Mouse (Mus musculus) limb, embryonic 14.5 days (tissue): ENCODE data around the gene Icam5. TPM values are rescaled to one million over a fixed set of nuclear protein-coding genes. Genes with fewer than 3 reads are reported as not detected.
"Not testable (repeated sequence)": the region's sequence is repeated elsewhere in the genome, so short reads cannot be mapped to it uniquely, and the experiment has no call there.

Experiments used
- ATAC-seq: fragments of 200-750 bp; cut with Nextera tagmentation; 2 replicates; pipeline ENCODE4 v1.8.0; 2017; ENCODE audit warnings: low read depth, moderate number of reproducible peaks, moderate TSS enrichment; ENCODE audit not compliant: low FRiP score
- DNase-seq: peaks from one replicate; pipeline ENCODE4 v3.0.0-alpha.2; 2015; ENCODE audit warnings: low spot score
- H3K27ac ChIP-seq: fragments of 300-500 bp; sonication (generic); replicated peaks from 2 replicates; pipeline ENCODE4 v1.5.1; 2014; ENCODE audit warnings: low read depth, mild to moderate bottlenecking, low read length, moderate library complexity, mixed read lengths
- H3K27me3 ChIP-seq: fragments of 300-500 bp; sonication (generic); 2 replicates; pipeline ENCODE4 v1.6.1; 2014; ENCODE audit warnings: low read length, mixed read lengths; ENCODE audit not compliant: control insufficient read depth, insufficient read depth
- H3K36me3 ChIP-seq: fragments of 300-500 bp; sonication (generic); 2 replicates; pipeline ENCODE4 v1.6.1; 2014; ENCODE audit warnings: mild to moderate bottlenecking, low read length, moderate library complexity, mixed read lengths; ENCODE audit not compliant: control insufficient read depth, insufficient read depth
- H3K4me1 ChIP-seq: fragments of 300-500 bp; sonication (generic); 2 replicates; pipeline ENCODE4 v1.6.1; 2014; ENCODE audit warnings: antibody characterized with exemption, low read length, mixed read lengths; ENCODE audit not compliant: control insufficient read depth, insufficient read depth
- H3K4me2 ChIP-seq: fragments of 300-500 bp; sonication (generic); replicated peaks from 2 replicates; pipeline ENCODE4 v1.6.1; 2014; ENCODE audit warnings: low read depth, mild to moderate bottlenecking, low read length, moderate library complexity; ENCODE audit not compliant: severe bottlenecking
- H3K4me3 ChIP-seq: fragments of 300-500 bp; sonication (generic); replicated peaks from 2 replicates; pipeline ENCODE4 v1.5.1; 2014; ENCODE audit warnings: low read length
- H3K9ac ChIP-seq: fragments of 300-500 bp; sonication (generic); 2 replicates; pipeline ENCODE4 v1.6.1; 2014; ENCODE audit warnings: mild to moderate bottlenecking, low read depth, low read length, moderate library complexity; ENCODE audit not compliant: severe bottlenecking
- H3K9me3 ChIP-seq: fragments of 300-500 bp; sonication (generic); 2 replicates; pipeline ENCODE4 v1.6.1; 2016; ENCODE audit warnings: low read length; ENCODE audit not compliant: control insufficient read depth
- POLR2A ChIP-seq: fragments of 200-500 bp; IDR thresholded peaks from 2 replicates; pipeline ENCODE4 v1.8.0; 2012; ENCODE audit warnings: inconsistent platforms, mild to moderate bottlenecking, moderate library complexity, borderline replicate concordance; ENCODE audit not compliant: insufficient read depth, insufficient read length; ENCODE audit errors: extremely low read depth
- WGBS: fragments of 180-500 bp; shearing (Covaris S2); extraction: QIAGEN DNeasy Blood & Tissue Kit; methylation state at CpG from one replicate; pipeline ENCODE4 v1.1.7; 2014; 5-methylcytosine and 5-hydroxymethylcytosine counted together
- polyA plus RNA-seq, 2 experiments: library from polyadenylated mRNA; depleted of rRNA in 1 of 2; stranded (reverse) in 1 of 2; unstranded in 1 of 2; fragments of >200 nt; fragmentation: Nextera tagmentation in 1 of 2; extraction: Ambion mirVana in 1 of 2; gene quantifications; 2 replicates each; pipeline versions ENCODE4 v1.2.1 to v1.2.3; 2012 to 2014

The Icam5 gene
- polyA plus RNA-seq, 2 experiments, result 0.11 to 0.34 TPM

DNA sequence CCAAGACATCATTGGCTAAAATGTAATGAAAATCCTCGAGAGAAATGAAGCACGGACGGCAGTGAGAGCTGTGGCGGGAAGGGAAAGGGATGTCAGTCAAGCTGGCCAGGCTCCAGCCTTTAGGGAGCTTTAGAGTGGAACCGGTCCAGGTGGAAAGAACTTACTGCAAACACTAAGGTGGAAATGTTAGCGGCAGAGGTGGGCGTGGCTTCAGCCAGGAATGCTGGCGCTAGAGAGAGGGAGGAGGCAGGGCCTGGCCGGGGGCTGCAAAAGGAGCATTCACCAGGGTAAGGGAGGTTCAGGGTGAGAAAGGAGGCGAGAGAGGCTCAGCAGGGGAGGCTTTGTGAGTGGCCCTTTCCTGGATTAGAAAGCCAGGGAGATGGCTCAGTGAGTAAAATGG, 41.0 kb upstream of the Icam5 start:
- Histone ChIP-seq H3K9me3 (no peaks in the 10 kb centered on the region), H3K4me2 (peak overlapping the region; percentile 22; the same call in 1 of the 2 replicates), H3K4me3 (0 out of 2 replicates have a peak overlapping the region, but pooled peaks have one; percentile 6), H3K4me1 (peaks cover 31% of the 10 kb centered on the region), H3K27ac (peak overlapping the region; percentile 61), H3K36me3 (no peaks in the 10 kb centered on the region), H3K9ac (peak overlapping the region; percentile 28; the same call in 1 of the 2 replicates), H3K27me3 (no peaks in the 10 kb centered on the region)
- 4% methylated on average over 10 of the region's 10 CpGs for WGBS
- DNase-seq (peak; percentile 86), ATAC-seq (peak; percentile 38; the same call in 1 of the 2 replicates)
- TF ChIP-seq POLR2A, result no peak

DNA sequence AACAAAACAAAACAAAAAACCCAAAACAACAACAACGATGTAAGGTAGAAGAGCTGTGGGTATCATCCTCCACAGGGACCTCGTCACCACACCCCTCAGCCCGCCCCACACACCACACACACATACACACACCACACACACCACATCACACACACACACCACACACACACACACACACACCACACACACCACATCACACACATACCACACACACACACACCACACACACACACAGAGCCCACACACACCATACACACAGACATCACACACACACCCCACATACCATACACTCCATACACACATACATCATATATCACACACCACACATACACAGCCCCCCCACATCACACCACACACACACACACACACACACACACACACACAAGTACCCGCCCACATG, 40.3 kb upstream of the Icam5 start:
- peaks cover 24% of the 10 kb centered on the region for H3K4me1 ChIP-seq
- 93% methylated on average over 4 of the region's 4 CpGs for WGBS
- no peaks in the 10 kb centered on the region for H3K9me3 ChIP-seq
- no peaks in the 10 kb centered on the region for H3K27me3 ChIP-seq
- H3K4me2 ChIP-seq, result no peak overlapping the region
- no peak overlapping the region for H3K9ac ChIP-seq
- DNase-seq, result no peak
- H3K27ac ChIP-seq, result 0 out of 2 replicates have a peak overlapping the region, but pooled peaks have one; percentile 61
- TF ChIP-seq POLR2A, result no peak
- ATAC-seq, result no peak
- H3K36me3 ChIP-seq, result no peaks in the 10 kb centered on the region
- H3K4me3 ChIP-seq, result no peak overlapping the region

DNA sequence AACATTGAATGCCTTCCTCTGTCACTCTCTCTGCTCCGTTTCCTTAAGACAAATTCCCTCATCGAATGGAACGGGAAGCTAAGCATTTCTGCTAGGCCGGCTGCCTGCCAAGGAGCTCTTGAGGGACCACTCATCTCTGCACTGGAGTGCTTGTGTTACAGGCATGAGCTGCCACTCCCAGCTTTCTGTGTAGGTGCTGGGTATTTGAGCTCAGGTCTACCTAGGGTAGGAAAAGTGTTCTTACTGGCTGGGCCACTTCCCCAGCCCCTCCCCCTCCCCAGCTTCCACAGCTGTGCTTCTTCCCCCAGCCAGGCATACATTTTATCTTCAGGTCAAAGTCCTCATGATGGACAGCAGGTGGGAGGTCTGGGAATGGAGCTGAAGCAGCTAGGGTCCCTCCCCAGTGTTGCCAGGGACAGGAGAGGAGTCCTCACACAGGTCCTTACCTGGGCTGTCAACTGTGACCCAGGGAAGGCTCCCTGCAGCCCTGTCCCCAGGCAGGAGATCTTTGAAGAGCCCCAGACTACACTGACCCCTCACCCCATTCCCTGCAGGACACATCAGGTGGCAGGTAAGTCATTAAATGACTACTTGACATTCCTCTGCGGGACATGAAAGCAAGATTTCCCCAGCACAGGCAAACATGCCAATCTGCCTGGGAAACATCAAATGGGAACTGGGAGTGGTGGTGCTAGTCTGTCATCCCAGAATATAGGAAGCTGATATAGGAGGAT, 38.5 kb upstream of the Icam5 start:
- Histone ChIP-seq H3K4me2 (no peak overlapping the region), H3K27ac (0 out of 2 replicates have a peak overlapping the region, but pooled peaks have one; percentile 8), H3K4me1 (peaks cover 12% of the 10 kb centered on the region), H3K9ac (no peak overlapping the region), H3K36me3 (no peaks in the 10 kb centered on the region), H3K4me3 (no peak overlapping the region), H3K9me3 (no peaks in the 10 kb centered on the region), H3K27me3 (no peaks in the 10 kb centered on the region)
- 35% methylated on average over 5 of the region's 5 CpGs for WGBS
- no peak for TF ChIP-seq POLR2A
- ATAC-seq (no peak), DNase-seq (no peak)

DNA sequence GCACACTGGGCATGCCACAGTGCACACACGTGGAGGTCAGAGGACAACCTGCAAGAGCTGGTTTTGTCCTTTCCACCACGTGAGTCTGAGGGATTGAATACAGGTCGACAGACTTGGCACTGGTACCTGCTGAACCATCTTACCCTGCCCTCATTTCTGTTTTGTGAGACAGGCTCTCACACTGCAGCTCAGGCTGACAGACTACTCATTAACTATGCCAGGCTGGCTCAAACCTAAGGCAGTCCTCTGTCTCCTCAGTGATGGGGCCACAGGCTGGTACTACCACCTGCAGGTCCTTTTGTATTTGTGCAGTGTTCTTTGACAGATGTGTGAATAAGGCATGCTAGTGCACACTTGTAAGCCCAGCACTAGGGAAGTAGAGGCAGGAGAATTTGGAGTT, 36.8 kb upstream of the Icam5 start:
- DNase-seq (no peak), ATAC-seq (no peak)
- no peak overlapping the region for H3K4me3 ChIP-seq
- no peak overlapping the region for H3K27ac ChIP-seq
- H3K9ac ChIP-seq, result no peak overlapping the region
- no peaks in the 10 kb centered on the region for H3K9me3 ChIP-seq
- no peaks in the 10 kb centered on the region for H3K27me3 ChIP-seq
- H3K4me1 ChIP-seq, result peaks cover 12% of the 10 kb centered on the region
- no peak for TF ChIP-seq POLR2A
- no peaks in the 10 kb centered on the region for H3K36me3 ChIP-seq
- 77% methylated on average over 3 of the region's 3 CpGs for WGBS
- no peak overlapping the region for H3K4me2 ChIP-seq

DNA sequence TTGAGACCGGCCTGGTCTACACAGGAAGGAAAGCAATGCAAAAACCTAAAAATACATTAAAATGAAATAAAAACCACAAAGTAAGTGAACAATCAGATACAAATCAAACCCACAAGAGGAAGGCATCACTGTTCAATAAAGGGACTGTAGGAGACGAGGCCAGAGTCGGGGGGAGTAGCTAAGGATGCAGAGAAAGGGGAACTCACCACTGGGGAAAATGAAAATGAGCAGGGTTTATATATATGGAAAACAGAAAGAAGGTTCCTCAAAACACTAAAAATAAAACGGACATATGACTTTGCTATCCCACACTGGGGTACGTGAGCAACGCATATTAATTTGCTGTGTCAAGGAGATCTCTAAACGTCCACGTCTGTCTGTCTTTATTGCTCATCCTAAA, 34.8 kb upstream of the Icam5 start:
- DNase-seq (no peak), ATAC-seq (no peak)
- Histone ChIP-seq H3K27me3 (no peaks in the 10 kb centered on the region), H3K4me2 (no peak overlapping the region), H3K9me3 (no peaks in the 10 kb centered on the region), H3K36me3 (no peaks in the 10 kb centered on the region), H3K4me1 (peaks cover 4% of the 10 kb centered on the region; the same call in 1 of the 2 replicates), H3K27ac (no peak overlapping the region), H3K4me3 (no peak overlapping the region), H3K9ac (no peak overlapping the region)
- WGBS, result 87% methylated on average over 8 of the region's 8 CpGs
- TF ChIP-seq POLR2A, result no peak

DNA sequence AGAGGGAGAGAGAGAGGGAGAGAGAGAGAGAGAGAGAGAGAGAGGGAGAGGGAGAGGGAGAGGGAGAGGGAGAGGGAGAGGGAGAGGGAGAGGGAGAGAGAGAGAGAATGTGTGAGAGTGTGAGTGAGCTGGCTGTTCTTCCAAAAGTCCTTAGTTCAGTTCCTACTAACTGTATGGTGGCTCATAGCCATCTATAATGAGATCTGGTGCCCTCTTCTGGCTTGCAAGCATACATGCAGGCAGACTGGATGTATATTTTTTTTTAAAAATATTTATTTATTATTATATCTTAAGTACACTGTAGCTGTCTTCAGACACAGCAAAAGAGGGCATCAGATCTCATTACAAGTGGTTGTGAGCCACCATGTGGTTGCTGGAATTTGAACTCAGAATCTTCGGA, 33.5 kb upstream of the Icam5 start:
- DNase-seq, H3K4me1 ChIP-seq, ATAC-seq, H3K4me2 ChIP-seq, H3K9ac ChIP-seq, H3K27me3 ChIP-seq, H3K27ac ChIP-seq, H3K36me3 ChIP-seq, H3K4me3 ChIP-seq, H3K9me3 ChIP-seq: not testable (repeated sequence)
- 74% methylated on average over 1 of the region's 1 CpGs for WGBS
